Mouse (Mus musculus): ENCODE data around the gene 4930578C19Rik. TPM values are rescaled to one million over a fixed set of nuclear protein-coding genes. Genes with fewer than 3 reads are reported as not detected.
"Not testable (repeated sequence)": the region's sequence is repeated elsewhere in the genome, so short reads cannot be mapped to it uniquely, and the experiment has no call there.

4930578C19Rik gene
- total RNA-seq (2014; fragmentation: Nextera tagmentation) (not detected in 2 replicates), total RNA-seq (2017) (not detected in 2 replicates)

DNA sequence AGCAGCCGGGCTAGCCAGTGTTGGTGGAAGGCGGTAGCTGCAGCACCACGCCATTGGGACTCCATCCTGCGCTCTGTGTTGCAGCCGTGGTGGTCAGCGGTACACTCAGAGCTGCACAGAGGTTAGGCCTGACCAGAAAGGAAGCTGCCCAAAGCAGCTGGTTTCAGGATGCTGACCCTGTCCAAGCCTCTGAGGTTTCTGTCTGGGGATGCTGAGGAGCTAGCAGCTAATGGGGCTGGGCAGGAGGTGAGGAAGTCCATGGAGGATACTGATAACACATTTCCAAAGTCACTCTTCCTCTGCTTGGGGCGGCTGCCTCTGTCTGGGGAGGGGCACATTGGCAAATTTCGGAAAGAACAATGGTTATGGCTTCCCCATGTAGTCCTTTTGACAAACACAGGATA lies at the start of gene 4930578C19Rik:
TSS of gene 4930578C19Rik (minus strand) at position 200 of the 404 bp plus-strand sequence.
- ATAC-seq (replicated peaks; ENCODE audit: low FRiP score, low TSS enrichment, poor library complexity, severe bottlenecking) = no peak

DNA sequence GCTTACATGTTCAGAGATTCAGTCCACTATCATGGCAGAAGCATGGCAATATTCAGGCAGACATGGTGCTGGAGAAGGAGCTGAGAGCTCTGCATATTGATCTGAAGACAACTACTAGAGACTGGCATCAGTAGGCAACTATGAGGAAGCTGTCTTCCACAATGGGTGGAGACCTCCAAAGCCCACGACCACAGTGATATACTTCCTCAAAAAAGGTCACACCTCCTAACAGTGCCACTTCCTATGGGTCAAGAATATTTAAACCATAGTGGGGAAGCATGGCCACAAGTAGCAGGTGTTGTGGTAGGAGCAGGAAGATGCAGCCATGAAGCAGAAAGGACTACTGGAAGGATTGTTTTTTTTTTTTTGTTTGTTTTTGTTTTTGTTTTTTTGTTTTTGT lies 6.5 kb upstream of the 4930578C19Rik start:
- ATAC-seq (replicated peaks; ENCODE audit: low FRiP score, low TSS enrichment, poor library complexity, severe bottlenecking) = no peak

DNA sequence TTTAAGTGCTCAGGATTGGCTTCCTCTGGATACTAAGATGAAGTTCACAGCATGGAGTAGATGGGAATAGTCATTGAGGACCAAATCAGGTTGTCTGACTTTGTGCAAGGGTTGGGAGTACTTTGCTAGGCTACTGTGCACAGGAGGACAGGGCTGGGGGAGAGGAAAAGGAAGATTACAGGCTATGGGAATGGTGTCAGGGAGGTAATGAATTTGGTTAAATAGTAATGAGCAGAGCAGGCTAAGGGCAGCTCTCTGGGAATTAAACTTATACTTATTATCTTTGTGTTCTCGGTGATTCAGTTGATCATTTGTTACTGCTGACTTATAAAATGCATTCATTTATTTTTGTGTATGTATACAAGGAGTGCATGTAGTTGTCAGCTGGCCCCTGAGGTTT lies 1.7 kb upstream of the 4930578C19Rik start:
- ATAC-seq (replicated peaks; ENCODE audit: low FRiP score, low TSS enrichment, poor library complexity, severe bottlenecking) = no peak

DNA sequence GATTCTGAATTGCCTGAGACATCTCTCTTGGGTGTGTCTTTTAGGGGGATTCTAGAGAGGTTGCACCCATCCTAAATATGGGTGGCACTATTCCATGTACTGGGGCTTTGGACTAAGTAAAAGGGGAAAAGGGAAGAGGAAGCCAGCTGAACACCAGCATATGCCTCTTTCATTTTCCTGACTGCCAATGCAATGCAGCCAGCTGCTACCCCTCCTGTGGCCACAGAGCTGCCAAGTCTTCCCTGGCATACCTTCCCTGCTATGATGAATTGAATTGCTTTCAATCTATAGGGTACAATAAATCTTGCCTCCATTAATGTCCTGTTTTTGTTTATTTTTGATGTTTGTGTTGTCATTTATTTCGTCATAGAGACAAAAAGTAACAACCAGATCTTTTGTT lies 9.6 kb downstream of the 4930578C19Rik start:
- no peak for ATAC-seq (replicated peaks; ENCODE audit: low FRiP score, low TSS enrichment, poor library complexity, severe bottlenecking)

DNA sequence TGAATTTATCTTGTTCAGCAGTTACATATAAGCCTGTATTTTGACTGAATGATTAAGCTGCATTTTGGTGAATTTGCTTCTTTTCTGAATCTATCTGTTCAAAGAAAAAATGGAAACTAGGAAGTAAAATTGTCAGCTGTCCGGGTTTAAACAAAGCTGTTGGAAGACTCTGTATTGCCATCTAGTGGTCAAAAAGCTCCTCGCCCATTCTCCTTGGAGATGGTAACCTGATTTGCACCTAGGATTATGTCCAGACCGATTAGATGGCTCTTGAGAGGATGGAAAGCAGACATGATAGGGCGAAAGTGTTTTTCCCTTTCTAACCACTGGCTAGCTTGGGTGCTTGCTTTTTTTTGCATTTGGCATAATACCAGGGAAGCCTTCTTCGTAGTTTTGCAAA lies 19.1 kb downstream of the 4930578C19Rik start:
- ATAC-seq (replicated peaks; ENCODE audit: low FRiP score, low TSS enrichment, poor library complexity, severe bottlenecking) = no peak

DNA sequence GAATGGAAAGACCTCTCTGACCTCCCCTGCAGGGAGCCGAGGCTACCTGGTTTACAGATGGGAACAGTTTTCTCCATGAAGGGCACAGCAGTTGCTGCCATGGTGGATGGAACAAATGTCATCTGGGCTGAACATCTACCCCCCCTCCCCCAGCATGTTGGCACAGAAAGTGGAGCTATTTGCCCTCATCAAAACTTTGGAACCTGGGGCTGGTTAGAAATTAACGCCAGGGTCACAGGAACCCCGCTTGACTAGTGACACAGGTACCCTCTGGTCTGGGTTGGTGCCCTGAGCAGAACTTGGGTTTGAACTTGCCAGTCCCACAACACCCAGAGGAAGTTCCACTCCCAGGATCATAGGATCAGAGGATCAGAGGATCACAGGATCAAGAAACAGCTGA lies 35.7 kb downstream of the 4930578C19Rik start:
- ATAC-seq (replicated peaks; ENCODE audit: low FRiP score, low TSS enrichment, poor library complexity, severe bottlenecking) = no peak

DNA sequence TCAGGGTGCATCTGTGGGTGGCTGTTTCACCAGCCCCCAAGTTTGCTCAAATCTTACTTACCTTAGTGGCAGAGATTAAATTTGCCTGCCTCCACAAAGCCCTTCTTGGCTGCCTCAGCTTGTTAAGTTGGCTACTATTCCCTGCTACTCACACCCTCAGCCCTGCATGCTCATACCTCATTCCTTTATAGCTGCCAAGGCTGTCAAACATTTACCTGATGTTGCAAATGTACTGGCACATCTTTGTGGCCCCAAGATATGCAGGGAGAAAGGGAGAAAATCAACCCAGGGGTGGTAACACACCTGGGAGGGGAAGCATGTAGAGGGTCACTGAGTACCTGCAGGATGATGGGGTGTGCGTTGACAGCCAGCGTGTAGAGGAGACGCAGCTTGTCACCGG lies 38.0 kb downstream of the 4930578C19Rik start:
- no peak for ATAC-seq (replicated peaks; ENCODE audit: low FRiP score, low TSS enrichment, poor library complexity, severe bottlenecking)

DNA sequence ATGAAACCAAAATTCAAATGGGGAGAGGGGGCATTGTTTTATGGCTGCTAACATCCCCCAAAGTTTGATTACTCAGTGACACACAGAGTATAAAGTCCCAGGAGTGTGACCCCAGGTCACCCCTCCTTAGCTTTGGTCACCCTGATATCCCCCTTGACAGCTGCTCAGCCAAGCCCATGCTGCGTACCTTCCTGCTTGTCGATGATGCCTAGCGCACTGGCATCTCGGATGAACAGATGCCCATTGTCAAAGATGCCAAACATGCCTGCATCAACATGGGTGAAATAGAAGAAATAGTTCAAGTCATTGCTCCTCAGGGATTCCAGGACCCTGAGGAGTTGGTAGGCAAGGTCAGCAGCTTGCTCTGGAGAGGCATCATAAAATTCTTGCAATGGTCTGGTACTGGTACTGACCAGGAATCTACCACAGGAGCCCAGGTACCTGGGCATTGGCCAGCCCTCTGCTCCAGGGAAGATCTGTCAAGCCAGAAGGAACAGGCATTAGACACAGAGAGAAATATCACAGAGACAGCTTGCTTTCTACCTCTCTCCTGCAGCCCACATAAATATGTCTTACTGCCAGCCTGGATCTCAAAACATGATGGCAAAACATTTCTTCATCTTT lies 40.9 kb downstream of the 4930578C19Rik start:
- no peak for ATAC-seq (replicated peaks; ENCODE audit: low FRiP score, low TSS enrichment, poor library complexity, severe bottlenecking)

DNA sequence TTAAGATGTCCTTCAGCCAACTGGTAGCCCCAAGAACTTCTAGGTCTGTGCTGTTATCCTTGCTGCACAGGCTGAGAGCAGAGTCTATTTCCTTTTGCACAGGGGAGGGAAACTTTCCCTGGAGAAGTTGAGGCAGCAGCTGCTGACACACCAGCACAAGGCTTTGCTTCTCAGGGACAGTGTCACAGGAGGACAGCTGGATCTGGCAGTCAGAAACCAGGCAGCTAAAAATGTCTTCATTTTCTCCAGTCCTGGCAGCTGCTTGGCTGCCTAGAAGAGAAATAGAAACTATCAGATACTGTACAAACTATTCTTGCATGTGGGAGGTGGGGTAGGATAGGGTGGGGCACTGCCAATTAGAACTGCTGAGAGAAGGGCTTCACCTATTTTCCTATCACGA lies 42.2 kb downstream of the 4930578C19Rik start:
- no peak for ATAC-seq (replicated peaks; ENCODE audit: low FRiP score, low TSS enrichment, poor library complexity, severe bottlenecking)

DNA sequence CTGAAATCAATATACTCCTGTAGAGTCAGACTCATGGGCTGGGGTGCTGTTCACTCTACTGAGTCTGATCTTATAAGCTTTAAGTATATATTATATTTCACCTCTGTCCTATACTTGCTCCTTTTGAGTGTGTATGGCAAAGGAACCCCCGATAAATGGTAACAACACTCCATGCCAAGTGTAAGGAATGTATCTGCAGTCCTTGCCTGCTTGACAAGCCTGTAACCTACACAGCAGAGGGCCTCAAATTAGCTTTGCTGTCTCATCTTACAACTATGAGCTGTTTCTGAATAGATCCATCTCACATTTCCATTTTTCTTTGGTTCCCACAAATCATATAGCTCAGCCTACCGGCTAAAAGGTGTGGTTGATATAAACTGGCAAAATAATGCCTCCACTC lies 46.6 kb downstream of the 4930578C19Rik start:
- ATAC-seq (replicated peaks; ENCODE audit: low FRiP score, low TSS enrichment, poor library complexity, severe bottlenecking) = no peak

DNA sequence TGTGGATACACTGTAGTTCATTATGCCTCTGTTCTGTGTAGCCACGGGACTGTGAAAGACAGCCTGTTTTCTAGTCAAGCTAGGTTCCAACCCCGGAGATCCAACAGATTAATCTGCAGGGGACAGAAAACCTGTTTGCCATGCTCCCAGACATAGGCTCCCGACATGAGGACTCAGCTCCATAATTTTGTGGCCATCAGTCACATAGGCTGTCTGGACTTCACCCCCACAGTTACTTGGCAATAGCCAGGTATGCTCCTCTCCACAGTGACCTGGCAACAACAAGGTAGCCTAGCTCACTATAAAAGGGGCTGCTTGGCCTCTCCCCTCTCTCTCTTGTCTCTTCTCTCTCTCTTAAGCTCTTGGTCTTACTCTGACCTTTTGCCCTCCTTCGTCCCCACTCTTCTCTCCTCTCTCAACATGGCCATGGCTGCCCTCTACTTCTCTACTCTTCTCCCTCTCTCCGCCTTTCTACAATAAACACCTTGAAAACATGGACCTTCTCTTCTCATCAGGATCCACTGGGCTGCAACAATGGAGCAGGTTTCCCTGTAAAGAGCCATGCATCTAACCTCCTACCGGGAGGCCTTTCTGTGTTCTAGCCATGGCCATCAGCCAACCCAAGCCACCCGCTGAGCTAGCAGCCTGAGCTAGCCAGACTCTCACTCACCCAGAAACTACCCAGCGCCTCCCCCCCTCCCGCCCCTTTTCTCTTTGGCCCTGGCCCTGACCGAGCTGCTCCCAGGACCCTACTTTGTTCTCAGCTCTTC lies 49.9 kb downstream of the 4930578C19Rik start:
- no peak for ATAC-seq (replicated peaks; ENCODE audit: low FRiP score, low TSS enrichment, poor library complexity, severe bottlenecking)

DNA sequence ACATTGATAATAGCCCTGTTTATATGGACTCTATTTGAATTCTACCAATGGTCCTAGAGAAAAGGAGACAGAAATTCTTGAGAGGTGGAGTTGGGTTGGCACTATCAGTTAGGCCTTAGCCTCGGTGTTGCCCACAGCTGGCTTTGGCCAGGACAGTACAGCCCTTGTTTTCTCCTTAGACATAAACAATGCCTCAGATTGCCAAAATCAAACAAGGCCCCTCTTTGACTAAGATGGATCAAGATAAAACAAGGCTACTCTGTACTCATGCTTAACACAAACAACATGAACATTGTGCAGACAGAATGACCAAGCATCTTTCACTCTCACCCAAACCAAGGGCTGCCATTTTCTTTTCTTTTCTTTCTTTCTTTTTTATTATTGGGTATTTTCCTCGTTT lies 51.6 kb downstream of the 4930578C19Rik start:
- no peak for ATAC-seq (replicated peaks; ENCODE audit: low FRiP score, low TSS enrichment, poor library complexity, severe bottlenecking)

DNA sequence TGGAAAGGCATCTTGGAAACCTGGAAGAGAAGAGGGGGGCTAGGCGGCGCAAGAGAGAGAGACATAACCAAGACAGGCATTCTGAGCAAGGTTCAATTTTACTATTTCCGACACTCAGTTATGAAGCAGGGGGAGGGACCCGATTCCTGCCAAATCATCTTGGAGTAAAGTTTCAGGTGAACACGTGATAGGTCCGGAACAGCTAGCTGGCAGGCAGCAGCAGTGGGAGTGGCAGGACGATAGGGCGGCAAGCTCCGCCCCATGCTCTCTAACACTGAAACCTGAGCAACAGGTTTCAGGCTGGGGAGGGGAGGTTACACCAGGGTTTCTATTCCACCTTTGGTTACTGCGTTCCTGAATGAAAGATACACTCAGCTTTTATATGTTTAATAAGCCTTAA lies 58.9 kb downstream of the 4930578C19Rik start:
- ATAC-seq (replicated peaks; ENCODE audit: low FRiP score, low TSS enrichment, poor library complexity, severe bottlenecking) = no peak

DNA sequence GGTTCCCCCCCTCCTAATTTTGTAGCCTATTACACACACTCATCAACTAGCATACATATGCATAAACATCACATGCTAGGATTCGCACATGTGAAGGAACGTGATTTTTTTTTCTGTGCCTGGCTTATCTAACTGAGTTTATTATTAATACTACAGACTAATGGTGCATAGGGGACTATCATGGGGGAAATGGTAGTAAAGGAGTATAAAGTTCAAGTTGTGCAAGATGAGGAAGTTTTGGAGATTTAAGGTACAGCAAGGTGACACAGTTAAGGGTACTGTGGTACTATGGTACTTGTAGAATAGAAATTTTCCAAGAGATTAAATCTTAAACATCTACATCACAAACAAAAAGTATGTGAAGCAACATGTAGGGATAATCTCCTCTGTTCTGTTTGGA lies 64.5 kb downstream of the 4930578C19Rik start:
- no peak for ATAC-seq (replicated peaks; ENCODE audit: low FRiP score, low TSS enrichment, poor library complexity, severe bottlenecking)

DNA sequence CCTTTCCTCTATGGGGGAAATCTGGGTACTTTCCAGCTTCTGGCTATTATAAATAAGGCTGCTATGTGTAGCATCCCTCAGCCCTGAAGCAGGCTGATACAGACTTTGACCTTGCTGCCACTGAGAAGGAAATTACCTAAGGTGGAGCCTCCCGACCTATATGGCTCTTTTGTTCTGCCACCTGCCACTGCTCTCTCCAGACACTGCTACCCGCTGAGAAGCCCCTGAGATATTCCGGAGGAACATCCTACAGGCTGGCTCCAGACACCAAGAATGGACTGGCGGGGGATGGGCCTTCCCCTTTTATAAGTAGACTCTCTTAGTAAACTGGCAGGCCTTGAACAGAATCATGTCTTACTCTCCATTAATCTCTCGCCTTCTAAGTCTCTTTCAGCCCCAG lies 77.0 kb downstream of the 4930578C19Rik start:
- not testable (repeated sequence) for ATAC-seq (replicated peaks; ENCODE audit: low FRiP score, low TSS enrichment, poor library complexity, severe bottlenecking)
